Comparison of ENCODE assay signal across 8 mouse cellular contexts in the genomic region with DNA sequence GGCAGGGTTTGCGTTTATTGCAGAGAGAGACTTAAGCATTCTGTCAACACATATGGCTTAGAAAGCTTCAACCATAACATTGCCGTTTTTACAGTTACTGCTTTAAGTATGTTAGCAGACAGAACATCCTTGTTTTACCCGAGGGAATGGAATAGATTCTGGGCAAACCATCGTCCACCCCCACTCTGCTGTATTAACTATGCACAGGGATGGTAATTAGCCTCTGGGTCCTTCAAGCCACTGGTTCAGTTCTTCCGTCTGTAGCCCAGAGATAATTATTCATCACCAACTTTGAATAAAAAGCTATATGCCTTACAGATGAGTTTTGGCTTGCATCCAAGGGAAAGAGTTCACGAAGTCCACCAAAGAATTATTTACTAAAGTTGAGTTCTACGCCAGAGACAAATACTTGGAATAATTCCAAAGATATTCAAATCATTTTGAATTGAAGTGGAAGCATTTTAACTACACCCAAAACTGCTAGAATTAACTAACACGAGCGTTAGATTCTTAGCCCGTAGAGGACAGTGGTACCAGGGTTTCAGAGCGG. TPM values are rescaled to one million over a fixed set of nuclear protein-coding genes. Genes with fewer than 3 reads are reported as not detected.
DNase-seq lines count a peak whose midpoint lies in the region; ATAC-seq and TF ChIP-seq lines count a peak whose summit lies in the region.

No protein-coding gene starts in this region.

- H3K27ac ChIP-seq in gastrocnemius, adult 2 months = peak overlapping the region; percentile 97
- peak overlapping the region; percentile 100 for H3K27ac ChIP-seq in forebrain, postnatal 0 days (ENCODE audit: low read depth, low read length)
- H3K27ac ChIP-seq in liver, embryonic 15.5 days (replicated peaks) = peak overlapping the region; percentile 95

- H3K4me2 ChIP-seq in forebrain, postnatal 0 days (ENCODE audit: low read depth) = peak overlapping the region; percentile 71
- peak overlapping the region; percentile 94 for H3K4me2 ChIP-seq in liver, embryonic 15.5 days

- H3K9me3 ChIP-seq in E14TG2a.4 (ENCODE audit: low read length) = peaks cover 14% of the 10 kb centered on the region; the same call in 1 of the 2 replicates
- no peaks in the 10 kb centered on the region for H3K9me3 ChIP-seq in forebrain, postnatal 0 days (ENCODE audit: low read length)
- H3K9me3 ChIP-seq in liver, embryonic 15.5 days (replicated peaks) = no peaks in the 10 kb centered on the region

- ATAC-seq in forebrain, postnatal 0 days = no peak
- no peak for ATAC-seq in liver, embryonic 15.5 days (ENCODE audit: insufficient read depth)

- H3K4me1 ChIP-seq in E14TG2a.4 (replicated peaks; ENCODE audit: low read depth, low read length) = peaks cover 27% of the 10 kb centered on the region
- H3K4me1 ChIP-seq in forebrain, postnatal 0 days (ENCODE audit: insufficient read depth) = 0 out of 2 replicates have a peak, but pooled peaks cover 9% of the 10 kb centered on the region
- peaks cover 10% of the 10 kb centered on the region for H3K4me1 ChIP-seq in liver, embryonic 15.5 days (replicated peaks)

- no peak for TF ChIP-seq CTCF in gastrocnemius, adult 2 months (IDR thresholded peaks at IDR 0.05)
- TF ChIP-seq CTCF in E14TG2a.4 (conservative IDR thresholded peaks at IDR 0.05; ENCODE audit: low read length) = no peak
- TF ChIP-seq CTCF in forebrain, postnatal 0 days (IDR thresholded peaks at IDR 0.05; ENCODE audit: low read depth) = no peak

- peak overlapping the region; percentile 93 for H3K9ac ChIP-seq in forebrain, postnatal 0 days
- H3K9ac ChIP-seq in liver, embryonic 15.5 days = peak overlapping the region; percentile 91

- no peak for DNase-seq in gastrocnemius, adult 2 months
- no peak for DNase-seq in gastrocnemius, postnatal 10 days
- no peak for DNase-seq in forebrain, postnatal 0 days
- no peak for DNase-seq in frontal cortex, postnatal 36 days (ENCODE audit: low spot score in 2 of 2)
- DNase-seq in Muller cell, postnatal 12 days (ENCODE audit: inconsistent ontology term) = no peak
- DNase-seq in right cerebral cortex, adult 2 months (ENCODE audit: low spot score in 2 of 2) = no peak

- peak overlapping the region; percentile 78 for H3K4me3 ChIP-seq in gastrocnemius, adult 2 months
- H3K4me3 ChIP-seq in E14TG2a.4 (replicated peaks; ENCODE audit: low read length) = peak overlapping the region; percentile 88
- H3K4me3 ChIP-seq in forebrain, postnatal 0 days (ENCODE audit: low read depth, low read length) = peak overlapping the region; percentile 95
- H3K4me3 ChIP-seq in liver, embryonic 15.5 days (replicated peaks) = peak overlapping the region; percentile 91

- 6% methylated on average over 11 of the region's 11 CpGs for WGBS in forebrain, postnatal 0 days
- 33% methylated on average over 11 of the region's 11 CpGs for WGBS in liver, embryonic 15.5 days (ENCODE audit: insufficient replicate concordance)

- intact Hi-C loops in gastrocnemius, adult 2 months (cut with DNase I) = loop anchor here (2.0 to 5.0 kb wide), 2 partner anchors 47 to 125 kb away; no protein-coding TSS in a partner anchor

- H3K36me3 ChIP-seq in E14TG2a.4 (ENCODE audit: insufficient read depth, low read length) = no peaks in the 10 kb centered on the region
- H3K36me3 ChIP-seq in forebrain, postnatal 0 days (ENCODE audit: insufficient read depth) = no peaks in the 10 kb centered on the region
- H3K36me3 ChIP-seq in liver, embryonic 15.5 days (replicated peaks) = no peaks in the 10 kb centered on the region

- peaks cover 42% of the 10 kb centered on the region for H3K27me3 ChIP-seq in E14TG2a.4 (ENCODE audit: insufficient read depth, low read length)
- no peaks in the 10 kb centered on the region for H3K27me3 ChIP-seq in forebrain, postnatal 0 days (ENCODE audit: insufficient read depth, low read length)
- peaks cover 34% of the 10 kb centered on the region for H3K27me3 ChIP-seq in liver, embryonic 15.5 days

RNA-seq across cellular contexts. Expression of gene Erbin, which starts 1.6 kb away (rescaled TPM):
- total RNA-seq in gastrocnemius, adult 2 months (2021) = 10 to 100 TPM; 40.6 to 45.3 TPM
- 10 to 100 TPM; 60.3 to 61.9 TPM for total RNA-seq in gastrocnemius, postnatal 10 days (2021)
- 33.6 and 51.3 TPM in 2 replicates for total RNA-seq in forebrain, postnatal 0 days (2014; rRNA removed)
- polyA plus RNA-seq in forebrain, postnatal 0 days (2015; fragmentation: Nextera tagmentation; extraction: Ambion mirVana) = 5.1 and 6.0 TPM in 2 replicates
- 4.5 and 4.9 TPM in 2 replicates for polyA plus RNA-seq in liver, embryonic 15.5 days (2015; fragmentation: Nextera tagmentation; extraction: Ambion mirVana)
